Mouse (Mus musculus): ENCODE data around the gene Dnajc11. TPM values are rescaled to one million over a fixed set of nuclear protein-coding genes. Genes with fewer than 3 reads are reported as not detected.

Dnajc11 gene
- polyA plus RNA-seq, 1 experiment from 2014 or later = 76.4 TPM

Other genes starting within 250 kb of the Dnajc11 start
- gene Camta1, start 71.8 kb upstream of the Dnajc11 start, polyA plus RNA-seq (2015; fragmentation: Nextera tagmentation; extraction: Ambion mirVana) = 93.5 and 112 TPM in 2 replicates
- gene Thap3, start 55.3 kb downstream of the Dnajc11 start, polyA plus RNA-seq (2015; fragmentation: Nextera tagmentation; extraction: Ambion mirVana) = 51.0 and 56.4 TPM in 2 replicates
- gene Phf13, start 62.6 kb downstream of the Dnajc11 start, polyA plus RNA-seq (2015; fragmentation: Nextera tagmentation; extraction: Ambion mirVana) = 39.2 and 40.8 TPM in 2 replicates
- 14.3 and 14.7 TPM in 2 replicates for gene Klhl21, start 75.1 kb downstream of the Dnajc11 start, polyA plus RNA-seq (2015; fragmentation: Nextera tagmentation; extraction: Ambion mirVana)
- gene Zbtb48, start 94.0 kb downstream of the Dnajc11 start, polyA plus RNA-seq (2015; fragmentation: Nextera tagmentation; extraction: Ambion mirVana) = 20.7 and 21.4 TPM in 2 replicates
- gene Tas1r1, start 104.9 kb downstream of the Dnajc11 start, polyA plus RNA-seq (2015; fragmentation: Nextera tagmentation; extraction: Ambion mirVana) = 1.3 TPM in 2 replicates
- 33.7 and 34.4 TPM in 2 replicates for gene Nol9, start 105.6 kb downstream of the Dnajc11 start, polyA plus RNA-seq (2015; fragmentation: Nextera tagmentation; extraction: Ambion mirVana)
- 17.3 TPM in 2 replicates for gene Plekhg5, start 138.8 kb downstream of the Dnajc11 start, polyA plus RNA-seq (2015; fragmentation: Nextera tagmentation; extraction: Ambion mirVana)
- gene Tnfrsf25, start 182.2 kb downstream of the Dnajc11 start, polyA plus RNA-seq (2015; fragmentation: Nextera tagmentation; extraction: Ambion mirVana) = 0.86 and 1.9 TPM in 2 replicates
- gene Espn, start 218.7 kb downstream of the Dnajc11 start, polyA plus RNA-seq (2015; fragmentation: Nextera tagmentation; extraction: Ambion mirVana) = 0.88 and 1.5 TPM in 2 replicates
- not detected in 2 replicates for gene Hes2, start 225.2 kb downstream of the Dnajc11 start, polyA plus RNA-seq (2015; fragmentation: Nextera tagmentation; extraction: Ambion mirVana)
- 49.0 and 53.2 TPM in 2 replicates for gene Acot7, start 244.4 kb downstream of the Dnajc11 start, polyA plus RNA-seq (2015; fragmentation: Nextera tagmentation; extraction: Ambion mirVana)

All from limb, embryonic 13.5 days (tissue).